Mouse (Mus musculus) adrenal gland, postnatal 0 days (tissue): ENCODE results near the gene Faap24. TPM values are rescaled to one million over a fixed set of nuclear protein-coding genes. Genes with fewer than 3 reads are reported as not detected.

Experiments used
- polyA plus RNA-seq: library from polyadenylated mRNA; unstranded; fragments of >200 nt; fragmentation: Nextera tagmentation; extraction: Ambion mirVana; gene quantifications from 2 replicates; pipeline ENCODE4 v1.2.1, GENCODE M21; 2015

Faap24 gene
- 8.6 and 11.0 TPM in 2 replicates for polyA plus RNA-seq

DNA sequence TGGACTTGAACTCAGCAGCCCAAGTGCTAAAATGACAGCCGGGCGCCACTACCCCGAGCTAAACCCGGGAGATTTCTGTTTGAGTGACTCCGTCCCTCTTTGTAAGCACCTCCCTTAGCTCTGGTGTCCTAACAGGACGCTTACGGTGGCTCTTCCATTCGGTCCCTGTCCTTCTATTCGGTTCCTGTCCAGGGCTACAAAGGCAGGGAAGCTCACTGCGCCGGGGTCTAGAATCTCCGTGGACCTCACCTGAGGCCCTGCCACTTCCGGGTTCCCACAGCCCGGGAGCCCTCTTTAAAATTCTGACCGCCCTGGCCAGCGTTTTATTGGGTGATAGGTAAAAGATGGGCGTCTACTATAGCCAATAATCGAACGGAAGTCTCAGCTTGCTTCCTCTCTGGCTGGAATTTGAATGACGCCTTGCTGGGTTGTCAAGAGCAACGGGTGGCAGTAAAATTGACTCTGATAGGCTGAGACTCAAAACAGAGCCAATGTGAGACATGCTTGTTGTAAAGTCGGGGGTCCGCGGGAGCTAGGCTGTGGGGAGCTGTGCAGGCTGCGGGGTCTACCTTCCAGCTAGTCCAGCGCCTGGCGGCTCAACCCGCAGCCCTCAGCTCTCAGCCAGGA lies at the start of gene Faap24, which contains the start of gene Cep89:
Gene Faap24 (minus strand): TSS at position 295 of the 627 bp plus-strand sequence.
Gene Cep89 (plus strand): TSS at position 494 of the 627 bp plus-strand sequence.

Other genes starting within 250 kb of the Faap24 start
- 7.9 and 11.1 TPM in 2 replicates for gene Slc7a10, start 210.5 kb downstream of the Faap24 start, polyA plus RNA-seq
- gene Lrp3, start 181.3 kb downstream of the Faap24 start, polyA plus RNA-seq: 6.3 TPM in 2 replicates
- gene Gpatch1, start 78.4 kb downstream of the Faap24 start, polyA plus RNA-seq: 12.9 and 17.6 TPM in 2 replicates
- gene Rhpn2, start 62.7 kb downstream of the Faap24 start, polyA plus RNA-seq: 3.5 and 3.7 TPM in 2 replicates
- 19.1 and 26.7 TPM in 2 replicates for gene Cep89, start 199 bp upstream of the Faap24 start, polyA plus RNA-seq
- gene Slc7a9, start 52.0 kb upstream of the Faap24 start, polyA plus RNA-seq: 0.40 and 1.1 TPM in 2 replicates
- gene Tdrd12, start 140.9 kb upstream of the Faap24 start, polyA plus RNA-seq: 0.11 and 0.43 TPM in 2 replicates
- 51.1 and 68.3 TPM in 2 replicates for gene Nudt19, start 159.5 kb upstream of the Faap24 start, polyA plus RNA-seq
- 0.06 TPM in 2 replicates for gene Rgs9bp, start 188.7 kb upstream of the Faap24 start, polyA plus RNA-seq
- 11.8 and 14.5 TPM in 2 replicates for gene Ankrd27, start 189.4 kb upstream of the Faap24 start, polyA plus RNA-seq